Mouse (Mus musculus) heart, embryonic 11.5 days (tissue): ENCODE results near the gene Stra6. TPM values are rescaled to one million over a fixed set of nuclear protein-coding genes. Genes with fewer than 3 reads are reported as not detected.
A peak's percentile ranks its signal among the peaks of the same experiment; 100 is the strongest.

Experiments used
- ATAC-seq: fragments of 200-750 bp; cut with Nextera tagmentation; replicated peaks from 2 replicates; pipeline ENCODE4 v1.8.0; 2017; ENCODE audit warnings: moderate library complexity; ENCODE audit not compliant: insufficient number of reproducible peaks, low FRiP score, low TSS enrichment
- H3K27ac ChIP-seq: fragments of 300-500 bp; sonication (generic); 2 replicates; pipeline ENCODE4 v1.5.1; 2014; ENCODE audit warnings: mild to moderate bottlenecking, low read depth, low read length
- H3K27me3 ChIP-seq: fragments of 300-500 bp; sonication (generic); 2 replicates; pipeline ENCODE4 v1.6.1; 2014; ENCODE audit warnings: mild to moderate bottlenecking, low read length, mixed read lengths; ENCODE audit not compliant: control insufficient read depth, insufficient read depth
- H3K36me3 ChIP-seq: fragments of 300-500 bp; sonication (generic); 2 replicates; pipeline ENCODE4 v1.6.1; 2014; ENCODE audit warnings: mild to moderate bottlenecking, low read length, moderate library complexity, mixed read lengths; ENCODE audit not compliant: control insufficient read depth, insufficient read depth
- H3K4me1 ChIP-seq: fragments of 300-500 bp; sonication (generic); 2 replicates; pipeline ENCODE4 v1.6.1; 2014; ENCODE audit warnings: low read length; ENCODE audit not compliant: control insufficient read depth, insufficient read depth
- H3K4me2 ChIP-seq: fragments of 300-500 bp; sonication (generic); 2 replicates; pipeline ENCODE4 v1.6.1; 2014; ENCODE audit warnings: mild to moderate bottlenecking, moderate library complexity
- H3K4me3 ChIP-seq: fragments of 300-500 bp; sonication (generic); 2 replicates; pipeline ENCODE4 v1.5.1; 2014; ENCODE audit warnings: low read depth, low read length
- H3K9ac ChIP-seq: fragments of 300-500 bp; sonication (generic); 2 replicates; pipeline ENCODE4 v1.6.1; 2014; ENCODE audit warnings: mild to moderate bottlenecking, low read depth, low read length, moderate library complexity
- H3K9me3 ChIP-seq: fragments of 300-500 bp; sonication (generic); replicated peaks from 2 replicates; pipeline ENCODE4 v1.6.1; 2016; ENCODE audit warnings: low read length; ENCODE audit not compliant: control insufficient read depth
- WGBS: fragments of 180-500 bp; shearing (Covaris S2); extraction: QIAGEN DNeasy Blood & Tissue Kit; methylation state at CpG from one replicate; pipeline ENCODE4 v1.1.7; 2014; ENCODE audit not compliant: insufficient replicate concordance; 5-methylcytosine and 5-hydroxymethylcytosine counted together
- polyA plus RNA-seq: library from polyadenylated mRNA; unstranded; fragments of >200 nt; fragmentation: Nextera tagmentation; extraction: Ambion mirVana; gene quantifications from 2 replicates; pipeline ENCODE4 v1.2.1, GENCODE M21; 2014

Stra6 gene
- polyA plus RNA-seq, 1 experiment from 2014 or later, result 4.0 TPM

- Histone ChIP-seq H3K4me1 (no peaks in the 10 kb centered on the region), H3K9me3 (no peaks in the 10 kb centered on the region), H3K9ac (no peak overlapping the region), H3K4me2 (no peak overlapping the region), H3K27ac (no peak overlapping the region), H3K4me3 (no peak overlapping the region), H3K27me3 (peaks cover 4% of the 10 kb centered on the region), H3K36me3 (no peaks in the 10 kb centered on the region; the same call in 1 of the 2 replicates)
- WGBS, result 65% methylated on average over 7 of the region's 7 CpGs
- ATAC-seq, result no peak
These were observed 29.1 kb downstream of the Stra6 start for GRCm38 (mm10) chr9:58092581-58093269.

- H3K36me3 ChIP-seq, result no peaks in the 10 kb centered on the region; the same call in 1 of the 2 replicates
- H3K9me3 ChIP-seq, result no peaks in the 10 kb centered on the region
- 61% methylated on average over 3 of the region's 3 CpGs for WGBS
- ATAC-seq, result no peak
- no peak overlapping the region for H3K27ac ChIP-seq
- H3K27me3 ChIP-seq, result peaks cover 10% of the 10 kb centered on the region
- H3K4me1 ChIP-seq, result no peaks in the 10 kb centered on the region
- H3K9ac ChIP-seq, result no peak overlapping the region
- H3K4me3 ChIP-seq, result no peak overlapping the region
- H3K4me2 ChIP-seq, result no peak overlapping the region
These were observed 30.2 kb downstream of the Stra6 start for GRCm38 (mm10) chr9:58093776-58094175.

DNA sequence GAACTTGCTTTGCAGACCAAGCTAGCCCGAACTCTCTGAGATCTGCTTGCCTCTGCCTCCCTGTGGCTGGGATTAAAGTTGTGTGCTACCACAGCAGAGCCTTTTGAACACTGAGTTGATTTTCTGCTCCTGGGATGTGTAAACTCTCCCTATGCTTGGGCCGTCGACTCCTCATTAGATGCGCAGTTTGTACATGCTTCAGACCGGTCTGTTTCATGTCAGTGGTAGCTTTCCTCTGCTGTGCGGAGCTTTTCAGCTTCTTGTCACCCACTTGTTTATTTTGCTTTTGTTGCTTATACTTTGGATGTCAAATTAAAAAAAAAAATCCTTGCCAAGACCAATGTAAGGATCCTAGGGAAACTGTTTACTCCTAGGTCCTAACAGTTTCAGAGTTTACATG, 32.4 kb downstream of the Stra6 start:
- ATAC-seq, result no peak
- Histone ChIP-seq H3K27ac (no peak overlapping the region), H3K9me3 (no peaks in the 10 kb centered on the region), H3K36me3 (no peaks in the 10 kb centered on the region; the same call in 1 of the 2 replicates), H3K4me2 (no peak overlapping the region), H3K9ac (no peak overlapping the region), H3K4me3 (no peak overlapping the region), H3K27me3 (peaks cover 11% of the 10 kb centered on the region), H3K4me1 (peaks cover 10% of the 10 kb centered on the region)
- WGBS, result 66% methylated on average over 6 of the region's 6 CpGs

GRCm38 (mm10) chr9:58096629-58097301, 33.2 kb downstream of the Stra6 start:
- Histone ChIP-seq H3K27me3 (peaks cover 12% of the 10 kb centered on the region), H3K4me3 (no peak overlapping the region), H3K27ac (no peak overlapping the region), H3K9ac (no peak overlapping the region), H3K9me3 (no peaks in the 10 kb centered on the region), H3K4me2 (no peak overlapping the region), H3K4me1 (peaks cover 10% of the 10 kb centered on the region), H3K36me3 (no peaks in the 10 kb centered on the region; the same call in 1 of the 2 replicates)
- WGBS, result 50% methylated on average over 5 of the region's 5 CpGs
- ATAC-seq, result no peak

DNA sequence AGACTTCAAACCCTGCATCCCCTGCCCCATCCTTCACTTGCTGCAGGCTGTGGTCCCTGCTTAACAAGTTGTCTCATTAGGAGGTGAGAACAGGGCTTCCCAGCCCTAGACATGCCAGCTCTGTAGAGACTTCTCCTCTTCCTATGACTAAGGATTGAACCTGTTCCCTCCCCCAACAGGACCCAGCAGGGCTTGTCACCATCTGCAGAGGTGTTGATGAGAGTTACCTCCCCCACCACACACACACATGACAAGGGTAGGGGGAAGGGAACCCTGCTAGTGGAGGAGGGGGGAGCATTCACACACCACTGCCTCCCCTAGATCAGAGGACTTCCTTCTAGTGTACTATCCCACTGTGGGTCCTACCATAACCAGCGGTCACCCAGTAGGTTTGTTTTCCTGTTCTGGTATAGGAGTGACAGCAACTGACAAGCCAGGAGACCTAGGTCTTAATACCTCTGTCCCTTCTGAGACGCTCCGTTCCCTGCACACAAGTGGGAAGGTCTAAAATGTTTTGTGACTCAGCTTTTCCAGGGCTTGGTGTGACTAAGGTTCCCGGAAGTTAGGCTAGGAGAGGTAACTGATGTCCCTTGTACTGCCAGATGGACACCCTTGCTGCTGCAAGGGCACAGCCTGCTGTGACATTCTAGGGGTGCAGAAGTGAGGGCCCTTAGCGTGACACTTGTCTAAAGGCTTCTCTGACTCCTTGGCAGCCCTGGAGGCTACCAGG, 36.4 kb downstream of the Stra6 start:
- H3K4me2 ChIP-seq, result no peak overlapping the region
- H3K27ac ChIP-seq, result no peak overlapping the region
- ATAC-seq, result peak; percentile 39; the same call in 1 of the 2 replicates
- WGBS, result 39% methylated on average over 5 of the region's 5 CpGs
- H3K4me1 ChIP-seq, result peaks cover 10% of the 10 kb centered on the region
- H3K9me3 ChIP-seq, result no peaks in the 10 kb centered on the region
- H3K4me3 ChIP-seq, result no peak overlapping the region
- peaks cover 12% of the 10 kb centered on the region for H3K27me3 ChIP-seq
- H3K9ac ChIP-seq, result no peak overlapping the region
- no peaks in the 10 kb centered on the region for H3K36me3 ChIP-seq

DNA sequence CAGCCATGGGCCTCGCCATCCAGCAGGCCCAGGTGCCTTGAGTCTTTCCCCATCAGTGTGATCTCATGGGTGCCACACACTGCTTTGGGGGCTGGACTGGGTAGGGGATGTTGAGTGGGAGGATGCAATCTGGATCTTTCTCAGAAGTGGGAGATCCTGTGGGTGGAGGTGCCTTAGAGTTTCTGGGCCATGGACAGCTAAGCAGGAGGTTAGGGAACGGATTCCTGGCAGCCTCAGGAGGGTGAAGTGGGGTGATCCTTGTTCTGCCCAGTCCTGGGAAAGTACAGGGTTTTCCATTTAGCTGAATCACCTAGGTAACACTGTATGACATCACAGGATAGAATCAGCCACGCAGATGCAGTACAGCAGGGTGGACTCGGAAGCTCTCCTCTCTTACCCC, 38.4 kb downstream of the Stra6 start:
- Histone ChIP-seq H3K4me3 (no peak overlapping the region), H3K9me3 (no peaks in the 10 kb centered on the region), H3K27me3 (peaks cover 16% of the 10 kb centered on the region), H3K9ac (no peak overlapping the region), H3K4me2 (no peak overlapping the region), H3K4me1 (peaks cover 10% of the 10 kb centered on the region), H3K36me3 (no peaks in the 10 kb centered on the region), H3K27ac (no peak overlapping the region)
- 60% methylated on average over 4 of the region's 4 CpGs for WGBS
- no peak for ATAC-seq

- no peaks in the 10 kb centered on the region for H3K9me3 ChIP-seq
- no peak for ATAC-seq
- peaks cover 10% of the 10 kb centered on the region for H3K27me3 ChIP-seq
- H3K27ac ChIP-seq, result no peak overlapping the region
- no peak overlapping the region for H3K4me3 ChIP-seq
- peaks cover 10% of the 10 kb centered on the region for H3K4me1 ChIP-seq
- WGBS, result 69% methylated on average over 6 of the region's 6 CpGs
- no peak overlapping the region for H3K9ac ChIP-seq
- H3K4me2 ChIP-seq, result no peak overlapping the region
- no peaks in the 10 kb centered on the region for H3K36me3 ChIP-seq
These were observed 40.1 kb downstream of the Stra6 start for GRCm38 (mm10) chr9:58103647-58104046.

- ATAC-seq, result no peak
- no peaks in the 10 kb centered on the region for H3K36me3 ChIP-seq
- H3K4me1 ChIP-seq, result no peaks in the 10 kb centered on the region
- H3K9me3 ChIP-seq, result no peaks in the 10 kb centered on the region
- H3K4me2 ChIP-seq, result no peak overlapping the region
- no peak overlapping the region for H3K4me3 ChIP-seq
- peaks cover 7% of the 10 kb centered on the region for H3K27me3 ChIP-seq
- 61% methylated on average over 15 of the region's 15 CpGs for WGBS
- no peak overlapping the region for H3K9ac ChIP-seq
- no peak overlapping the region for H3K27ac ChIP-seq
These were observed 42.1 kb downstream of the Stra6 start for GRCm38 (mm10) chr9:58105595-58106169.
